In genomic region chr7:27587741-27588140, GRCm38 (mm10) we compare ENCODE assay signal across 18 mouse cellular contexts. TPM values are rescaled to one million over a fixed set of nuclear protein-coding genes. Genes with fewer than 3 reads are reported as not detected.
DNase-seq lines count a peak whose midpoint lies in the region; ATAC-seq and TF ChIP-seq lines count a peak whose summit lies in the region.
"Had no signal": no experiment of that assay in that cellular context is flagged by ENCODE, and none has a peak within 500 bp of the region (broad histone marks: within the 10 kb centered on the region; RNA-seq: fewer than 3 reads in every experiment).

No protein-coding gene starts in this region.

- in situ Hi-C loops in CH12.LX (cut with MboI; ENCODE audit: low pct_ligation_motif_present, low pct_unique_long_range_greater_than_20kb, low sequenced_read_pairs): no loop called here

- DNase-seq in CD4-positive, CD25-positive, alpha-beta regulatory T cell, adult 2 months (ENCODE audit: low read depth, low spot score): peak; percentile 49
- DNase-seq in limb, embryonic 14.5 days (ENCODE audit: low spot score): peak; percentile 16
- no peak for DNase-seq in limb, embryonic 10.5 days (ENCODE audit: low spot score)
- DNase-seq in CH12.LX (ENCODE audit: extremely low read depth): no peak
- DNase-seq in cerebellum, postnatal 25 days: no peak
- DNase-seq in embryo, embryonic 11 days: no peak
- DNase-seq: adrenal gland, adult 8-10 months; layer of hippocampus, adult 9-11 months; right cerebral cortex, postnatal 14 days; thymus, adult 2 months had no signal

- no peaks in the 10 kb centered on the region for H3K9me3 ChIP-seq in limb, embryonic 14.5 days (ENCODE audit: control insufficient read depth, low read length)
- no peaks in the 10 kb centered on the region for H3K9me3 ChIP-seq in limb, embryonic 10.5 days (replicated peaks)
- no peaks in the 10 kb centered on the region for H3K9me3 ChIP-seq in CH12.LX (replicated peaks; ENCODE audit: low read length)
- H3K9me3 ChIP-seq: embryonic facial prominence, embryonic 12.5 days; forebrain, embryonic 10.5 days; hindbrain, embryonic 15.5 days; kidney, embryonic 15.5 days; liver, embryonic 15.5 days had no signal

- no peak overlapping the region for H3K27ac ChIP-seq in limb, embryonic 14.5 days (replicated peaks; ENCODE audit: low read depth, low read length)
- no peak overlapping the region for H3K27ac ChIP-seq in limb, embryonic 10.5 days
- no peak overlapping the region for H3K27ac ChIP-seq in CH12.LX (ENCODE audit: insufficient read depth, low read depth)
- H3K27ac ChIP-seq in brown adipose tissue, adult 24 weeks (replicated peaks; ENCODE audit: low read depth, low read length): 0 out of 2 replicates have a peak overlapping the region, but pooled peaks have one; percentile 34
- H3K27ac ChIP-seq: embryonic facial prominence, embryonic 12.5 days; forebrain, embryonic 10.5 days; hindbrain, embryonic 15.5 days; kidney, embryonic 15.5 days; liver, embryonic 15.5 days had no signal

- H3K4me2 ChIP-seq in limb, embryonic 14.5 days (replicated peaks; ENCODE audit: low read depth, low read length, severe bottlenecking): no peak overlapping the region
- H3K4me2 ChIP-seq in CH12.LX (ENCODE audit: insufficient read depth, low read depth, poor library complexity, severe bottlenecking): no peak overlapping the region
- H3K4me2 ChIP-seq: embryonic facial prominence, embryonic 12.5 days; hindbrain, embryonic 15.5 days; kidney, embryonic 15.5 days; liver, embryonic 15.5 days had no signal

- H3K27me3 ChIP-seq in limb, embryonic 14.5 days (ENCODE audit: control insufficient read depth, insufficient read depth, low read length): no peaks in the 10 kb centered on the region
- H3K27me3 ChIP-seq in limb, embryonic 10.5 days (ENCODE audit: low read depth, poor library complexity, severe bottlenecking): no peaks in the 10 kb centered on the region
- no peaks in the 10 kb centered on the region for H3K27me3 ChIP-seq in CH12.LX (replicated peaks)
- H3K27me3 ChIP-seq: embryonic facial prominence, embryonic 12.5 days; hindbrain, embryonic 15.5 days; kidney, embryonic 15.5 days; liver, embryonic 15.5 days had no signal

- H3K4me3 ChIP-seq in limb, embryonic 14.5 days (replicated peaks; ENCODE audit: low read length): no peak overlapping the region
- H3K4me3 ChIP-seq in limb, embryonic 10.5 days: no peak overlapping the region
- H3K4me3 ChIP-seq in CH12.LX (replicated peaks in 1 of 3; ENCODE audit: low read depth in 2 of 3, low read length in 2 of 3, poor library complexity in 1 of 3): no peak overlapping the region
- no peak overlapping the region for H3K4me3 ChIP-seq in brown adipose tissue, adult 24 weeks (ENCODE audit: insufficient read depth, low read depth, low read length)
- H3K4me3 ChIP-seq: embryonic facial prominence, embryonic 12.5 days; forebrain, embryonic 10.5 days; hindbrain, embryonic 15.5 days; kidney, embryonic 15.5 days; liver, embryonic 15.5 days; myocyte had no signal

- no peaks in the 10 kb centered on the region for H3K4me1 ChIP-seq in limb, embryonic 14.5 days (ENCODE audit: control insufficient read depth, insufficient read depth, low read length)
- peaks cover 6% of the 10 kb centered on the region for H3K4me1 ChIP-seq in limb, embryonic 10.5 days
- H3K4me1 ChIP-seq in CH12.LX (ENCODE audit: control insufficient read depth in 1 of 2, insufficient read depth in 2 of 2): peaks cover 0 to 4% of the 10 kb centered on the region in 2 experiments; a peak in 3 of 4 replicates
- no peaks in the 10 kb centered on the region for H3K4me1 ChIP-seq in brown adipose tissue, adult 24 weeks (ENCODE audit: control insufficient read depth, insufficient read depth, insufficient read length, low read length)

- no peak for ATAC-seq in CD4-positive, CD25-positive, alpha-beta regulatory T cell, adult 4 months
- no peak for ATAC-seq in limb, embryonic 14.5 days (ENCODE audit: low FRiP score, low read depth)

- TF ChIP-seq POLR2A in limb, embryonic 14.5 days (IDR thresholded peaks at IDR 0.05; ENCODE audit: borderline replicate concordance, extremely low read depth, insufficient read depth, insufficient read length): no peak
- TF ChIP-seq POLR2A in CH12.LX (IDR thresholded peaks at IDR 0.05; ENCODE audit: low read depth, low read length): no peak

- dilution Hi-C loops in CH12.LX (cut with MboI; ENCODE audit: extremely low pct_ligation_motif_present, extremely low pct_unique_long_range_greater_than_20kb, low sequenced_read_pairs): no loop called here

- no peak; the same call in 1 of the 2 replicates for TF ChIP-seq RAD21 in CH12.LX (IDR thresholded peaks at IDR 0.05; ENCODE audit: low read depth, low read length)

- peak in 1 of 2 experiments; percentile 26; a peak in 2 of 4 replicates for TF ChIP-seq CTCF in CH12.LX (conservative IDR thresholded peaks at IDR 0.05 in 1 of 2, IDR thresholded peaks at IDR 0.05 in 1 of 2; ENCODE audit: low read depth in 2 of 2, low read length in 2 of 2)

- WGBS in limb, embryonic 14.5 days: 86% methylated on average over 2 of the region's 2 CpGs
- WGBS in limb, embryonic 10.5 days: 89% methylated on average over 2 of the region's 2 CpGs

- H3K79me2 ChIP-seq in CH12.LX (replicated peaks; ENCODE audit: control insufficient read depth, extremely low read depth, insufficient read depth, poor library complexity, severe bottlenecking): no peaks in the 10 kb centered on the region

- TF ChIP-seq EP300 in CH12.LX (IDR thresholded peaks at IDR 0.05; ENCODE audit: low read length): no peak

- H3K36me3 ChIP-seq in limb, embryonic 14.5 days (ENCODE audit: control insufficient read depth, insufficient read depth, low read length): peaks cover 15% of the 10 kb centered on the region
- peaks cover 30% of the 10 kb centered on the region for H3K36me3 ChIP-seq in limb, embryonic 10.5 days
- H3K36me3 ChIP-seq in CH12.LX (replicated peaks in 1 of 2; ENCODE audit: control insufficient read depth in 1 of 2, insufficient read depth in 1 of 2, low read length in 1 of 2): peaks cover 18 to 32% of the 10 kb centered on the region in 2 experiments

- no peak overlapping the region for H3K9ac ChIP-seq in limb, embryonic 14.5 days (ENCODE audit: low read depth, low read length, severe bottlenecking)
- H3K9ac ChIP-seq in CH12.LX (ENCODE audit: insufficient read depth, low read depth): no peak overlapping the region
- H3K9ac ChIP-seq: embryonic facial prominence, embryonic 12.5 days; hindbrain, embryonic 15.5 days; kidney, embryonic 15.5 days; liver, embryonic 15.5 days had no signal

TF ChIP-seq in CH12.LX, 34 proteins besides CTCF, POLR2A, EP300 and RAD21:
- no peak for TF ChIP-seq USF1 (IDR thresholded peaks at IDR 0.05; ENCODE audit: low read depth, low read length)
- peak; percentile 76 for TF ChIP-seq ZNF384 (IDR thresholded peaks at IDR 0.05; ENCODE audit: low read depth, low read length)
- no peak for TF ChIP-seq BHLHE40 (IDR thresholded peaks at IDR 0.05; ENCODE audit: low read depth, low read length)
- no peak for TF ChIP-seq CHD2 (IDR thresholded peaks at IDR 0.05; ENCODE audit: low read length)

RNA-seq across cellular contexts. Expression of gene Akt2, which starts 3.6 kb away (rescaled TPM):
- 10 to 100 TPM; 39.2 to 57.3 TPM for polyA plus RNA-seq in CD4-positive, CD25-positive, alpha-beta regulatory T cell, adult 4 months (2017; shearing (Covaris generic))
- 96.6 and 110 TPM in 2 replicates for polyA plus RNA-seq in limb, embryonic 14.5 days (2012; rRNA removed)
- polyA plus RNA-seq in limb, embryonic 14.5 days (2014; fragmentation: Nextera tagmentation; extraction: Ambion mirVana): 112 and 119 TPM in 2 replicates
- polyA plus RNA-seq in limb, embryonic 10.5 days (2016; fragmentation: Nextera tagmentation; extraction: Ambion mirVana): 91.3 and 95.0 TPM in 2 replicates
- 40.3 and 41.8 TPM in 2 replicates for total RNA-seq in CH12.LX (2012; rRNA removed)
- total RNA-seq in CH12.LX (2014; rRNA removed): 39.3 and 39.5 TPM in 2 replicates
- 77.1 and 77.3 TPM in 2 replicates for polyA plus RNA-seq in CH12.LX (2012; ENCODE audit: insufficient read length, low read depth)
- 294 and 321 TPM in 2 replicates for polyA plus RNA-seq in brown adipose tissue, adult 24 weeks (2012; ENCODE audit: insufficient read depth, insufficient read length, missing spikeins)

RNA-seq across cellular contexts. Expression of gene 2310022A10Rik, which starts 34.7 kb away (rescaled TPM):
- 10 to 100 TPM; 15.0 to 25.3 TPM for polyA plus RNA-seq in CD4-positive, CD25-positive, alpha-beta regulatory T cell, adult 4 months (2017; shearing (Covaris generic))
- polyA plus RNA-seq in limb, embryonic 14.5 days (2012; rRNA removed): 39.8 and 49.0 TPM in 2 replicates
- 27.0 and 27.4 TPM in 2 replicates for polyA plus RNA-seq in limb, embryonic 14.5 days (2014; fragmentation: Nextera tagmentation; extraction: Ambion mirVana)
- polyA plus RNA-seq in limb, embryonic 10.5 days (2016; fragmentation: Nextera tagmentation; extraction: Ambion mirVana): 40.8 and 41.2 TPM in 2 replicates
- total RNA-seq in CH12.LX (2012; rRNA removed) (7.0 and 7.8 TPM in 2 replicates), CH12.LX (2014; rRNA removed) (7.2 and 8.6 TPM in 2 replicates)
- 27.1 and 30.7 TPM in 2 replicates for polyA plus RNA-seq in CH12.LX (2012; ENCODE audit: insufficient read length, low read depth)
- 5.8 and 12.3 TPM in 2 replicates for polyA plus RNA-seq in brown adipose tissue, adult 24 weeks (2012; ENCODE audit: insufficient read depth, insufficient read length, missing spikeins)

RNA-seq across cellular contexts. Expression of gene Pld3, which starts 34.7 kb away (rescaled TPM):
- 100 to 1,000 TPM; 191 to 306 TPM for polyA plus RNA-seq in CD4-positive, CD25-positive, alpha-beta regulatory T cell, adult 4 months (2017; shearing (Covaris generic))
- polyA plus RNA-seq in limb, embryonic 14.5 days (2012; rRNA removed): 147 and 193 TPM in 2 replicates
- 110 and 114 TPM in 2 replicates for polyA plus RNA-seq in limb, embryonic 14.5 days (2014; fragmentation: Nextera tagmentation; extraction: Ambion mirVana)
- 31.6 and 49.5 TPM in 2 replicates for polyA plus RNA-seq in limb, embryonic 10.5 days (2016; fragmentation: Nextera tagmentation; extraction: Ambion mirVana)
- total RNA-seq in CH12.LX (2012; rRNA removed) (16.2 and 21.1 TPM in 2 replicates), CH12.LX (2014; rRNA removed) (6.0 and 6.2 TPM in 2 replicates)
- polyA plus RNA-seq in CH12.LX (2012; ENCODE audit: insufficient read length, low read depth): 13.5 and 14.1 TPM in 2 replicates
- polyA plus RNA-seq in brown adipose tissue, adult 24 weeks (2012; ENCODE audit: insufficient read depth, insufficient read length, missing spikeins): 23.5 and 27.8 TPM in 2 replicates

Comparison
In these comparisons a context has a peak if more than half of its experiments do, and no peak if none do; other contexts are left out.
1. DNase-seq: peak in CD4-positive, CD25-positive, alpha-beta regulatory T cell, adult 2 months (single experiment) and limb, embryonic 14.5 days (single experiment); none in limb, embryonic 10.5 days (single experiment), CH12.LX (single experiment), cerebellum, postnatal 25 days (0 of 2) and embryo, embryonic 11 days (single experiment).